Mouse (Mus musculus) heart, embryonic 15.5 days (tissue): ENCODE data around the gene Unc45b. TPM values are rescaled to one million over a fixed set of nuclear protein-coding genes. Genes with fewer than 3 reads are reported as not detected.
A peak's percentile ranks its signal among the peaks of the same experiment; 100 is the strongest.

Experiments
- ATAC-seq: fragments of 200-750 bp; cut with Nextera tagmentation; replicated peaks from 2 replicates; pipeline ENCODE4 v1.8.0; 2017; ENCODE audit warnings: low read depth, moderate TSS enrichment; ENCODE audit not compliant: insufficient number of reproducible peaks, insufficient read depth, low FRiP score
- H3K27ac ChIP-seq: fragments of 300-500 bp; sonication (generic); 2 replicates; pipeline ENCODE4 v1.5.1; 2015; ENCODE audit warnings: mild to moderate bottlenecking, inconsistent platforms
- H3K27me3 ChIP-seq: fragments of 300-500 bp; sonication (generic); 2 replicates; pipeline ENCODE4 v1.6.1; 2015; ENCODE audit warnings: inconsistent platforms
- H3K36me3 ChIP-seq: fragments of 300-500 bp; sonication (generic); 2 replicates; pipeline ENCODE4 v1.6.1; 2015; ENCODE audit warnings: mild to moderate bottlenecking, inconsistent platforms
- H3K4me1 ChIP-seq: fragments of 300-500 bp; sonication (generic); replicated peaks from 2 replicates; pipeline ENCODE4 v1.6.1; 2015; ENCODE audit warnings: inconsistent platforms
- H3K4me2 ChIP-seq: fragments of 300-500 bp; sonication (generic); 2 replicates; pipeline ENCODE4 v1.6.1; 2015; ENCODE audit warnings: inconsistent platforms, mild to moderate bottlenecking, moderate library complexity
- H3K4me3 ChIP-seq: fragments of 300-500 bp; sonication (generic); 2 replicates; pipeline ENCODE4 v1.5.1; 2015; ENCODE audit warnings: mild to moderate bottlenecking, inconsistent platforms
- H3K9ac ChIP-seq: fragments of 300-500 bp; sonication (generic); 2 replicates; pipeline ENCODE4 v1.6.1; 2015; ENCODE audit warnings: mild to moderate bottlenecking, inconsistent platforms
- H3K9me3 ChIP-seq: fragments of 300-500 bp; sonication (generic); replicated peaks from 2 replicates; pipeline ENCODE4 v1.6.1; 2016; ENCODE audit warnings: inconsistent platforms
- WGBS: fragments of 180-500 bp; shearing (Covaris S2); methylation state at CpG from one replicate; pipeline ENCODE4 v1.1.7; 2015; ENCODE audit warnings: mixed read lengths; 5-methylcytosine and 5-hydroxymethylcytosine counted together
- polyA plus RNA-seq: library from polyadenylated mRNA; unstranded; fragments of >200 nt; fragmentation: Nextera tagmentation; extraction: Ambion mirVana; gene quantifications from 2 replicates; pipeline ENCODE4 v1.2.1, GENCODE M21; 2015

The Unc45b gene
- polyA plus RNA-seq, 1 experiment from 2014 or later = 169 TPM

DNA sequence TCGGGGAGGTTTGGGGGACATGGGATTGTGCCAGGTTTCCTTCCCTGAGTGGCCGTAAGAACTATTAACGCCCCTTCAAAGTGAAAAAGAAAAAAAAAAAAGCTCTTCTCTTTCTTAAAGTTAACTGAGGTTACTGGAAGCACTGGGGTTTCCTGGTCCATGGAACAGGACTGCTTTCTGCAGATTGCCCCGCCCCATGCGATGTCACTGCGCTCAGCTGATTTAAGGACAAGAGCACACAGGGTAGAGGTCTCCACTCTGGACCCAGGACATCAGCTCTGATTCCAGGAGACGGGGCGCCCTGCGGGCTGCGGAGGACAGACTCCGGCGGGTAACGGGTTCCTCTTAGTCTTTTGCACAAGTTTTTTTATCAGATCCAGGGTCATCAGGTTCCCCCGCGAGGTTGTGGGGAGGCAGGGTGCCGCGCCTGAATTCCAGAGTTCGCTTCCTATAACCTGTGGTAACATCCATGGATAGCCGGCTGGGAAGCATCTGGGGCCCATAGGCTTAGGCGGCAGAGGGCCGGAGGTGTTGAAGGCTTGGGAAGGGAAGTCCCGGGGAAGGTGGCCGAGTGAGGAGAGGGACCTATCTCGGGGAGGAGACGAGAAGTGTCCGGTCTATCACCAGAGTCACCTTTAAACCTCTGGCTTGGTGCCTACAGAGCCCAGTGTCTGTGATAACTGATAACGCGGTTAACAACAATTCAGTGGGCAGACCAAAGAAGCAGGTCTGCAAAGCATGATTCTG lies 41.7 kb downstream of the Unc45b start:
- Histone ChIP-seq H3K4me3 (peak overlapping the region; percentile 47), H3K4me2 (peak overlapping the region; percentile 60), H3K9me3 (no peaks in the 10 kb centered on the region), H3K9ac (peak overlapping the region; percentile 38), H3K27ac (peak overlapping the region; percentile 73), H3K36me3 (no peaks in the 10 kb centered on the region), H3K27me3 (peaks cover 6% of the 10 kb centered on the region; the same call in 1 of the 2 replicates), H3K4me1 (peaks cover 17% of the 10 kb centered on the region)
- 3% methylated on average over 28 of the region's 28 CpGs for WGBS
- ATAC-seq = peak; percentile 73

DNA sequence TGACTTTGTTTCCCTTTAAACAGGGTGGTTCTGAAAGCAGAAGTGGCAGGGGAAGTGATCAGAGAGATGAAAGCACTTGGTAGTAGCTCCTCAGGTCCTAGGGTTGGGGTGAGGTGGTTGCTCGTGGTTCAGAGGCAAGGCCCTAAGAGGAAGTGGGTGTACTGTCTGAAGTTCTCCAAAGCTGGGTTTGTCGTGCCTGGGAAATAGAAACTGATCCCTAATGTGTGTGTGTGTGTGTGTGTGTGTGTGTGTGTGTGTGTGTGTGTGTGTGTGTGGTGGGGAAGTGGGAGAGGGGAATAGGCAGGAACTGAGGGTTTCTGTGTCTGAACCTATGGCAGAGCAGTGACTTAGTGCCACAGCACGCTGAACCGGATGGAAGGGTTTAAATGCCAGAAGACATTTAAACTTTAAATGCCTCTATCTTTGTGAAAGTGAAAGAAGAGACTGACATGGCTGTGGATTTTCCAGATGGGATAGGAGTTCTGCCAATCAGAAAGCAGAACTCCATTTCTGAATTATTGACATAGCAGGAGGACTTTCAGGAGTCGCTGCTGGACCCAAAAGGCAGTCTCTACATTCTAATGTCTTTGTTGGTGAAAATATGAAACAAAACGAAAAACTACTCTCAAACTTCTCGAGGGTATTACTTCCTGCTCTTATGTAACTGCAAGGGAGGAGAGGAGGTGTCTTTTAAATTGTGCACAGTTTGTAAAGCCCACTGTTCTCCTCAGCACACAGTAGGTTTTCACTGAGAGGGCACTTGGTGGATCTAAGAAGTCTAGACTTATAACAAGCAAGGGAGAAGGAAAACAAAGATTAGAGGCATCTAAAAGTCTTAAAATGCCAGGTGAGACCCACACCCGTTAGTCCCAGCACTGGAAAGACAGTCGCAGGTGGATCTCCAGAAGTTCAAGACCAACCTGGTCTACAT lies 42.5 kb downstream of the Unc45b start:
- peak; percentile 33; the same call in 1 of the 2 replicates for ATAC-seq
- 54% methylated on average over 9 of the region's 9 CpGs for WGBS

DNA sequence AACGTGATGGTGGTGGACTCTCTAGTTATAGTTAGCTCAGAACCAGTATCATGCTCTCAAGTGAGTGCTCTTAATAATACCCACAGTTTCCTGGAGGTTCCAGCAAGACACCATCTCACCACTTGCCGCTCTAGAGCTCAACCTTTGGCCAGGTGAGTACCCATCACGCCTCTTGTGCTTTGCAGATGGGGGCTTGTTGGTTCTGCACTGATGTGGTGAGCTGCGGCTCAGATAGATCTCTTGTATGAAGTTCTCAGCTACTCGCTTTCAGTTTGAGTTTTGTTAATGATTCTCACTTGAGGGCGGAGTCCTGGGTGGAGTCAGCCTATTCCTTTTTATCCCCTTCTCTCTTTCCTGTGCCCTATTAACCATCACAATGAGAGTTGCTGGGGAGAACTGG lies 44.3 kb downstream of the Unc45b start:
- Histone ChIP-seq H3K4me1 (peaks cover 17% of the 10 kb centered on the region), H3K4me2 (no peak overlapping the region), H3K9ac (no peak overlapping the region), H3K27me3 (peaks cover 6% of the 10 kb centered on the region; the same call in 1 of the 2 replicates), H3K36me3 (no peaks in the 10 kb centered on the region), H3K27ac (no peak overlapping the region), H3K9me3 (no peaks in the 10 kb centered on the region), H3K4me3 (no peak overlapping the region)
- WGBS = 76% methylated on average over 6 of the region's 6 CpGs
- ATAC-seq = no peak

More for the DNA sequence above, 42.5 kb downstream of the Unc45b start:
- peak overlapping the region; percentile 47 for H3K4me3 ChIP-seq
- peaks cover 17% of the 10 kb centered on the region for H3K4me1 ChIP-seq
- H3K27ac ChIP-seq = peak overlapping the region; percentile 73
- peak overlapping the region; percentile 60 for H3K4me2 ChIP-seq
- H3K9ac ChIP-seq = peak overlapping the region; percentile 38; the same call in 1 of the 2 replicates
- no peaks in the 10 kb centered on the region for H3K9me3 ChIP-seq
- H3K27me3 ChIP-seq = peaks cover 6% of the 10 kb centered on the region; the same call in 1 of the 2 replicates
- H3K36me3 ChIP-seq = no peaks in the 10 kb centered on the region

DNA sequence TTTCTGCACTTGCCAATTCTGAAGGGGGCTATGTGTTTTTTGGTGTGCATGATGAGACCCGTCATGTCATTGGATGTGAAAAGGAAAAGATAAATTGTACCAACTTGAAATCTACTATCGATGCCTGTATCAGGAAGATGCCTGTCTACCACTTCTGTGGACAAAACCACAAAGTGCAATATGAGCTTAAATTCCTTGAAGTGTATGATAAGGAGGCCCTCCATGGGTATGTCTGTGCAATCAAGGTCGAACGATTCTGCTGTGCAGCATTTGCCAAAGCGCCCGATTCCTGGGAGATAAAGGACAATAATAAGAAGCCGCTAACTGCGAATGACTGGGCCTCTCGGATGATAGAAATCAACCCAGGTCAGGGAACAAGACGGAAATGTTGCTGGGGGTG lies 46.6 kb downstream of the Unc45b start:
- H3K27ac ChIP-seq = no peak overlapping the region
- no peaks in the 10 kb centered on the region for H3K9me3 ChIP-seq
- 58% methylated on average over 10 of the region's 10 CpGs for WGBS
- H3K4me3 ChIP-seq = no peak overlapping the region
- peaks cover 12% of the 10 kb centered on the region for H3K27me3 ChIP-seq
- H3K4me2 ChIP-seq = no peak overlapping the region
- H3K36me3 ChIP-seq = no peaks in the 10 kb centered on the region
- ATAC-seq = no peak
- peaks cover 6% of the 10 kb centered on the region for H3K4me1 ChIP-seq
- H3K9ac ChIP-seq = no peak overlapping the region

DNA sequence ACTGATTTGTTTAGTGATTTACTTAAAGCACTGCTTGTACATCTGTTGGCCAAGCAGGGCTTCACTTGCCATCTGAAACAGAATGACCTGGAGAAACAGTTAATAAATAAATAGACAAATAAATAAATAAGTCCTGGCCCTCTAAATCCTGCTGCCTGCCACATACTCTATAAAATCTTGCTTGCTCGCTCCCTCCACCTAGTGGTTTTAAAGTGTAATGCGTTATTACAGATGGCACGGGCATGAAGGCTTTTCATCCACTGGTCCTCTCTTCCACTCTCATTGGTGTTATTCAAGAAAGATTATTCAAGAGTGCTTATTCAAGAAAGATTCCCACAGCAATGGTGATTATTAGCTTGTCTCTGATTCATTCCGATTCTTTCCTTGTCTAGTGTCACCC lies 49.3 kb downstream of the Unc45b start:
- H3K36me3 ChIP-seq = no peaks in the 10 kb centered on the region
- no peak for ATAC-seq
- WGBS = 11% methylated on average over 4 of the region's 4 CpGs
- H3K27ac ChIP-seq = no peak overlapping the region
- H3K4me2 ChIP-seq = no peak overlapping the region
- no peak overlapping the region for H3K9ac ChIP-seq
- peaks cover 5% of the 10 kb centered on the region; the same call in 1 of the 2 replicates for H3K27me3 ChIP-seq
- no peaks in the 10 kb centered on the region for H3K9me3 ChIP-seq
- H3K4me3 ChIP-seq = no peak overlapping the region
- H3K4me1 ChIP-seq = no peaks in the 10 kb centered on the region

DNA sequence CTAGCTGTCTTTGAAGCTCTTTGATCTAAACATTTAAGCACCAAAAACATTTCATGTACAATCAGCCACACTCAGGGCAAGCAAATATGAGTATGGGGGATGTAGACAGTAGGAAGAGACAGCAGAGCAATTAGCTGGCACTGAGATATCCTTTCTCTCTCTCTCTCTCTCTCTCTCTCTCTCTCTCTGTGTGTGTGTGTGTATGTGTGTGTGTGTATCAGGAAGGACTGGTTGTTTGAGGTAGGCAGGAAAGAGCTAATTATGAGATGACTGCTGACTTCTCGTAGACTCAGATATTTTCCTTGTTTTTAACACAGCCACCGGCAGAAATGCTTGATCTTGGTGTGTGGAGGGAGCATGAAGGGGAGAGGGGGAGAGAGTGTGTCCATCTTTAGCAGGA lies 51.4 kb downstream of the Unc45b start:
- 48% methylated on average over 2 of the region's 2 CpGs for WGBS
- Histone ChIP-seq H3K9ac (no peak overlapping the region), H3K27ac (no peak overlapping the region), H3K4me3 (no peak overlapping the region), H3K4me1 (no peaks in the 10 kb centered on the region), H3K9me3 (no peaks in the 10 kb centered on the region), H3K4me2 (no peak overlapping the region), H3K27me3 (peaks cover 5% of the 10 kb centered on the region; the same call in 1 of the 2 replicates), H3K36me3 (no peaks in the 10 kb centered on the region)
- no peak for ATAC-seq

GRCm38 (mm10) chr11:82962215-82962614 lies 51.9 kb downstream of the Unc45b start:
- Histone ChIP-seq H3K27me3 (peaks cover 5% of the 10 kb centered on the region; the same call in 1 of the 2 replicates), H3K4me1 (no peaks in the 10 kb centered on the region), H3K9ac (no peak overlapping the region), H3K4me3 (no peak overlapping the region), H3K36me3 (no peaks in the 10 kb centered on the region), H3K27ac (no peak overlapping the region), H3K4me2 (no peak overlapping the region), H3K9me3 (no peaks in the 10 kb centered on the region)
- 77% methylated on average over 8 of the region's 8 CpGs for WGBS
- no peak for ATAC-seq

- peak overlapping the region; percentile 51 for H3K27ac ChIP-seq
- H3K4me2 ChIP-seq = peak overlapping the region; percentile 59
- peaks cover 19% of the 10 kb centered on the region for H3K4me1 ChIP-seq
- H3K9me3 ChIP-seq = no peaks in the 10 kb centered on the region
- 0 out of 2 replicates have a peak, but pooled peaks have one; percentile 64 for ATAC-seq
- no peaks in the 10 kb centered on the region for H3K27me3 ChIP-seq
- WGBS = 10% methylated on average over 31 of the region's 31 CpGs
- H3K9ac ChIP-seq = peak overlapping the region; percentile 15
- no peaks in the 10 kb centered on the region for H3K36me3 ChIP-seq
- H3K4me3 ChIP-seq = peak overlapping the region; percentile 29
These were observed 60.6 kb downstream of the Unc45b start for GRCm38 (mm10) chr11:82970712-82971589.

GRCm38 (mm10) chr11:82971590-82971974 lies 61.2 kb downstream of the Unc45b start:
- Histone ChIP-seq H3K36me3 (no peaks in the 10 kb centered on the region), H3K4me2 (peak overlapping the region; percentile 59), H3K4me3 (0 out of 2 replicates have a peak overlapping the region, but pooled peaks have one; percentile 29), H3K27me3 (no peaks in the 10 kb centered on the region), H3K27ac (peak overlapping the region; percentile 51; the same call in 1 of the 2 replicates), H3K4me1 (peaks cover 19% of the 10 kb centered on the region), H3K9me3 (no peaks in the 10 kb centered on the region), H3K9ac (no peak overlapping the region)
- WGBS = 70% methylated on average over 11 of the region's 11 CpGs
- no peak for ATAC-seq

DNA sequence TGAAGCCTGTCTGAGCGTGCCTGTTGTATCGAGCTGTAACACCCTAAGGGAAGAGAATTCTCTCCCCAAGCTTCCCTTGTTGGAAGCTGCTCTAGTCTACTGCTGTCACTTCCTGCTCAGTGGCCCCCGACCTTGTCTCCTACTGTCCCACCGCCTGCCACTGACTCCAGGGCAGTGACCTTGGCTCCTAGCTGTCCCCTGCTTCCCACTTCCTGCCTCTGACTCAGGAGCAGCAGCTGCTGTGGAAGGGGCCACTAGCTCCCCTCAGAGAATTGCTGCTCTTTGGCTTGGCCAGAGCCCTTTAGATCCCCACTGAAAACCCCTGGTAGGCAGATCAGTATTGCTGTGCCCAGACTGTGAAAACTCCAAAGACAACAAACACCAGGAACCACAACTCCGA lies 63.6 kb downstream of the Unc45b start:
- no peak overlapping the region for H3K4me2 ChIP-seq
- H3K27me3 ChIP-seq = no peaks in the 10 kb centered on the region
- peak; percentile 35; the same call in 1 of the 2 replicates for ATAC-seq
- H3K27ac ChIP-seq = peak overlapping the region; percentile 51
- no peaks in the 10 kb centered on the region for H3K36me3 ChIP-seq
- H3K4me3 ChIP-seq = no peak overlapping the region
- WGBS = 35% methylated on average over 5 of the region's 5 CpGs
- H3K9me3 ChIP-seq = no peaks in the 10 kb centered on the region
- no peak overlapping the region for H3K9ac ChIP-seq
- H3K4me1 ChIP-seq = peaks cover 19% of the 10 kb centered on the region
